Mouse (Mus musculus) liver, postnatal 0 days (tissue): ENCODE data around the gene Ankub1.

Experiments
- CTCF ChIP-seq: sonication (generic); IDR thresholded peaks from 2 replicates; pipeline ENCODE4 v1.5.1; 2016; ENCODE audit warnings: antibody characterized with exemption, low read depth
- EP300 ChIP-seq: IDR thresholded peaks from 2 replicates; pipeline ENCODE4 v1.6.1; 2016; ENCODE audit warnings: antibody characterized with exemption, low read depth, mild to moderate bottlenecking

DNA sequence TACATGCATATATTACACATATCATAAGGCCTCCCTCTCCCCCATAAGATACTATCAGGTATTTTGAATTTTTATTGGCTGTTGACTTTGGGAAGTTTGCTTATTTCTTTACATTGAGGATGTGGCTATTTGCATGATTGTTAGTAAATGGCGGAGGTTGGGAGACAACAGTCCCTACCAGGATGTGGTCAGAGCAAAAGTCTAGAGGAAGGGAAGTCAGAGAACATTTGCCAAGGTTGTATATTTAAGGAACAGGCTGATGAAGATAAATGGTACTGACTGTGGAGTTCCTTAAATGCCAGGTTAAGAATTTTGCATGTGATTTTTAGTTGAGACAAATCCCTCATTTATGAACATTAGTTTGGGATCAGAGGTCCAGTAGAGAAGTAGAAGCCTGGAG is 47.2 kb upstream of the Ankub1 start:
- TF ChIP-seq CTCF (no peak), EP300 (no peak)
